Mouse (Mus musculus) testis, adult 2 months (tissue): ENCODE measurements around the gene Tma7.

ENCODE experiments used
- CTCF ChIP-seq: fragments of 200-500 bp; IDR thresholded peaks from 2 replicates; pipeline ENCODE4 v1.5.1; 2012; ENCODE audit warnings: low read depth, mild to moderate bottlenecking, inconsistent platforms, low read length, moderate library complexity; ENCODE audit not compliant: control insufficient read depth, insufficient read depth, insufficient replicate concordance
- POLR2A ChIP-seq: fragments of 200-500 bp; IDR thresholded peaks from 2 replicates; pipeline ENCODE4 v1.6.1; 2012; ENCODE audit warnings: low read depth, mild to moderate bottlenecking, inconsistent platforms, low read length, moderate library complexity; ENCODE audit not compliant: control insufficient read depth

- TF ChIP-seq CTCF (no peak), POLR2A (no peak)
Observed at GRCm38 (mm10) chr9:109097291-109097690, 14.9 kb upstream of the Tma7 start.
